26 mouse cellular contexts compared by ENCODE assay signal in genomic region chr2:91897968-91898367, GRCm38 (mm10). TPM values are rescaled to one million over a fixed set of nuclear protein-coding genes. Genes with fewer than 3 reads are reported as not detected.
DNase-seq lines count a peak whose midpoint lies in the region; ATAC-seq and TF ChIP-seq lines count a peak whose summit lies in the region.
"Had no signal": no experiment of that assay in that cellular context is flagged by ENCODE, and none has a peak within 500 bp of the region (broad histone marks: within the 10 kb centered on the region; RNA-seq: fewer than 3 reads in every experiment).

No protein-coding gene starts in this region.

- TF ChIP-seq EP300 in stomach, postnatal 0 days (optimal IDR thresholded peaks at IDR 0.05), result no peak

- DNase-seq in lung, postnatal 36 days, result peak; percentile 3
- DNase-seq in lung, adult 2 months, result no peak
- DNase-seq in fat pad, adult 2 months (ENCODE audit: extremely low read depth, low read depth, low spot score), result peak; percentile 80
- peak; percentile 45 for DNase-seq in stomach, postnatal 0 days (ENCODE audit: low spot score)
- DNase-seq in layer of hippocampus, adult 18-20 months (ENCODE audit: low spot score in 2 of 2), result no peak
- no peak for DNase-seq in right cerebral cortex, adult 2 months (ENCODE audit: low spot score in 2 of 2)
- DNase-seq: adrenal gland, postnatal 25 days; cerebellum, adult 9-10 months; forebrain, postnatal 0 days; gastrocnemius, postnatal 36 days; heart, postnatal 4 days; kidney, adult 11 months; right cerebral cortex, postnatal 25 days; spleen, adult 18-20 months; thymus, postnatal 14 days had no signal

- H3K4me2 ChIP-seq in intestine, embryonic 16.5 days (ENCODE audit: low read depth, low read length), result no peak overlapping the region
- H3K4me2 ChIP-seq in stomach, postnatal 0 days (replicated peaks; ENCODE audit: low read depth), result no peak overlapping the region
- H3K4me2 ChIP-seq: hindbrain, embryonic 15.5 days; kidney, embryonic 15.5 days had no signal

- H3K9ac ChIP-seq in intestine, embryonic 16.5 days (ENCODE audit: low read depth, low read length), result no peak overlapping the region
- H3K9ac ChIP-seq in stomach, postnatal 0 days (ENCODE audit: low read length), result no peak overlapping the region
- H3K9ac ChIP-seq: forebrain, postnatal 0 days; hindbrain, embryonic 15.5 days; kidney, embryonic 15.5 days had no signal

- no peaks in the 10 kb centered on the region for H3K4me1 ChIP-seq in lung, adult 2 months (ENCODE audit: control insufficient read depth, insufficient read depth, low read length)
- H3K4me1 ChIP-seq in intestine, embryonic 16.5 days (ENCODE audit: control insufficient read depth, insufficient read depth, low read length), result peaks cover 4% of the 10 kb centered on the region
- H3K4me1 ChIP-seq in stomach, postnatal 0 days (replicated peaks; ENCODE audit: control insufficient read depth, insufficient read depth), result no peaks in the 10 kb centered on the region
- H3K4me1 ChIP-seq: embryonic facial prominence, embryonic 10.5 days; hindbrain, embryonic 15.5 days; kidney, embryonic 15.5 days; limb, embryonic 10.5 days had no signal

- TF ChIP-seq CTCF in lung, adult 2 months (IDR thresholded peaks at IDR 0.05; ENCODE audit: insufficient read depth, low read length), result no peak
- no peak for TF ChIP-seq CTCF in stomach, postnatal 0 days (IDR thresholded peaks at IDR 0.05; ENCODE audit: low read depth)

- ATAC-seq in intestine, embryonic 16.5 days, result peak; percentile 78
- ATAC-seq in stomach, postnatal 0 days (ENCODE audit: low FRiP score, low TSS enrichment), result peak; percentile 78
- ATAC-seq: forebrain, postnatal 0 days had no signal

- H3K27ac ChIP-seq in intestine, embryonic 16.5 days (ENCODE audit: low read length), result no peak overlapping the region
- H3K27ac ChIP-seq in stomach, postnatal 0 days (replicated peaks), result no peak overlapping the region
- H3K27ac ChIP-seq: embryonic facial prominence, embryonic 10.5 days; hindbrain, embryonic 15.5 days; kidney, embryonic 15.5 days; layer of hippocampus, adult 2 months; limb, embryonic 10.5 days had no signal

- no peaks in the 10 kb centered on the region for H3K36me3 ChIP-seq in intestine, embryonic 16.5 days (ENCODE audit: control insufficient read depth, insufficient read depth, low read length)
- peaks cover 5% of the 10 kb centered on the region; the same call in 1 of the 2 replicates for H3K36me3 ChIP-seq in stomach, postnatal 0 days (ENCODE audit: control insufficient read depth, insufficient read depth, low read length)

- H3K27me3 ChIP-seq in intestine, embryonic 16.5 days (replicated peaks; ENCODE audit: control insufficient read depth, insufficient read depth, low read length), result no peaks in the 10 kb centered on the region
- H3K27me3 ChIP-seq in stomach, postnatal 0 days (ENCODE audit: control insufficient read depth, insufficient read depth, low read length), result no peaks in the 10 kb centered on the region
- H3K27me3 ChIP-seq: hindbrain, embryonic 15.5 days; kidney, embryonic 15.5 days had no signal

- H3K4me3 ChIP-seq in lung, adult 2 months (replicated peaks; ENCODE audit: extremely low read depth, low read depth, low read length), result no peak overlapping the region
- H3K4me3 ChIP-seq in intestine, embryonic 16.5 days (ENCODE audit: low read length), result no peak overlapping the region
- H3K4me3 ChIP-seq in stomach, postnatal 0 days (ENCODE audit: low read depth, low read length), result no peak overlapping the region
- H3K4me3 ChIP-seq: embryonic facial prominence, embryonic 10.5 days; hindbrain, embryonic 15.5 days; kidney, embryonic 15.5 days; layer of hippocampus, adult 2 months; limb, embryonic 10.5 days had no signal

- no peak for TF ChIP-seq POLR2A in lung, adult 2 months (IDR thresholded peaks at IDR 0.05; ENCODE audit: borderline replicate concordance, extremely low read depth, low read depth, low read length)

- no peaks in the 10 kb centered on the region for H3K9me3 ChIP-seq in intestine, embryonic 16.5 days (ENCODE audit: control insufficient read depth, low read length)
- H3K9me3 ChIP-seq in stomach, postnatal 0 days (ENCODE audit: control insufficient read depth, low read length), result no peaks in the 10 kb centered on the region
- H3K9me3 ChIP-seq: embryonic facial prominence, embryonic 10.5 days; hindbrain, embryonic 15.5 days; kidney, embryonic 15.5 days; limb, embryonic 10.5 days had no signal

RNA-seq across cellular contexts. Expression of gene Chrm4, which starts 29.1 kb away (rescaled TPM):
- polyA plus RNA-seq in lung, adult 2 months (2012; rRNA removed), result 0.10 and 0.13 TPM in 2 replicates
- 0.23 and 0.33 TPM in 2 replicates for polyA plus RNA-seq in intestine, embryonic 16.5 days (2015; fragmentation: Nextera tagmentation; extraction: Ambion mirVana)
- 0.08 and 0.16 TPM in 2 replicates for polyA plus RNA-seq in stomach, postnatal 0 days (2015; fragmentation: Nextera tagmentation; extraction: Ambion mirVana)
- total RNA-seq in layer of hippocampus, adult 18-20 months (2021), result 10 to 100 TPM; 32.0 to 32.6 TPM
- total RNA-seq: gastrocnemius, postnatal 36 days; heart, postnatal 4 days; liver, adult 2 months; monocyte, adult 5-6 weeks had no signal
- polyA plus RNA-seq: heart, embryonic 16.5 days; liver, adult 2 months had no signal

RNA-seq across cellular contexts. Expression of gene Mdk, which starts 34.1 kb away (rescaled TPM):
- polyA plus RNA-seq in lung, adult 2 months (2012; rRNA removed), result 10.0 and 10.1 TPM in 2 replicates
- 370 and 437 TPM in 2 replicates for polyA plus RNA-seq in intestine, embryonic 16.5 days (2015; fragmentation: Nextera tagmentation; extraction: Ambion mirVana)
- polyA plus RNA-seq in stomach, postnatal 0 days (2015; fragmentation: Nextera tagmentation; extraction: Ambion mirVana), result 157 and 170 TPM in 2 replicates
- total RNA-seq in layer of hippocampus, adult 18-20 months (2021), result 10 to 100 TPM; 23.9 to 25.5 TPM
- total RNA-seq: liver, adult 2 months; monocyte, adult 5-6 weeks had no signal

RNA-seq across cellular contexts. Expression of gene Gm9821, which starts 47.5 kb away (rescaled TPM):
- not detected in 2 replicates for polyA plus RNA-seq in lung, adult 2 months (2012; rRNA removed)
- polyA plus RNA-seq in intestine, embryonic 16.5 days (2015; fragmentation: Nextera tagmentation; extraction: Ambion mirVana), result 0.28 and 0.55 TPM in 2 replicates
- polyA plus RNA-seq in stomach, postnatal 0 days (2015; fragmentation: Nextera tagmentation; extraction: Ambion mirVana), result 0.13 and 0.15 TPM in 2 replicates
- not detected for total RNA-seq in layer of hippocampus, adult 18-20 months (2021)
- total RNA-seq: adrenal gland, postnatal 25 days; forebrain, postnatal 0 days; gastrocnemius, postnatal 36 days; heart, postnatal 4 days; layer of hippocampus, adult 2 months; layer of hippocampus, postnatal 25 days; liver, adult 2 months had no signal
- polyA plus RNA-seq: cortical plate, adult 2 months; forebrain, postnatal 0 days; liver, adult 2 months had no signal

Comparison
In these comparisons a context has a peak if more than half of its experiments do, and no peak if none do; other contexts are left out.
1. DNase-seq: peak in lung, postnatal 36 days (single experiment), fat pad, adult 2 months (single experiment) and stomach, postnatal 0 days (single experiment); none in lung, adult 2 months (single experiment), layer of hippocampus, adult 18-20 months (0 of 2) and right cerebral cortex, adult 2 months (0 of 2).
2. RNA of gene Mdk, which starts 34.1 kb away (polyA plus RNA-seq): 370 to 437 TPM in intestine, embryonic 16.5 days and 157 to 170 TPM in stomach, postnatal 0 days; 10.0 to 10.1 TPM in lung, adult 2 months; every median in the first group is over 10 times any median in the second.